Mouse (Mus musculus) C2C12 (cell line): ENCODE results near the gene Tsen34.

Source experiments
- CTCF ChIP-seq: IDR thresholded peaks from one replicate; pipeline ENCODE4 v1.5.1; 2011; ENCODE audit not compliant: control insufficient read depth, insufficient read depth, insufficient read length
- MAX ChIP-seq: IDR thresholded peaks from one replicate; pipeline ENCODE4 v1.6.1; 2011; ENCODE audit warnings: mild to moderate bottlenecking, control low read depth

DNA sequence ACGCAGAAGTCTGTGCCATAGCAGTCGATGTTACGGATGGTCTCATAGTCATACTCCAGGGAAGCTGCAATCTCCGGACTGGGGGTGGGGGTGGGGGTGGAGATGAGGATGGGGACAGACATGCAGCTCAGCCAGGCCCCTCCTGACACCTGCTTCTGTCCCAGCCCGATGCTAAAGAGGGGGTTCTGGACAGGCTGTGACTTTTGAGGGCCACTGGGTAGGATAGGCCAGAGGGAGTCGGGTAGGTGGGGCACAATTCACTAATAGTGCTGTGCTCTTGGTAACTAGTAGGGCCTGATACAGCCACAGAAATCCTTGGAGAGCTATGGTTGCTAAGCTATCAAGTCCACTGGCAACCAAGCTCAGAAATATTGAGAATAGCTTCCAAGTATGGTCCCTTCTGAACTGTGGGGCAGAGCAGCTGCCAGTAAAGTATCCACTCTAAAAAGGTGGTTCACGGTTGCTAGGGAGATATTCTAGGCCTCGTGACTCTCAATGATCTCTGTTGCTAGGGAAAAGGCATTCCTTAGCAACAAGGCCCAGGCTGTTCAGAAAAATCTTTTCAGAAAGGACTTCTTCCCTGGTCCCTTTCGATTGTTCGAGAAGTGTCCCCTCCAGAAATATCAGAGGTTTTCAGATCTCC, 8.6 kb upstream of the Tsen34 start:
- no peak for TF ChIP-seq CTCF
- TF ChIP-seq MAX: no peak
